Mouse (Mus musculus) lung, postnatal 4 days (tissue): ENCODE measurements at regions not wholly inside any gene's neighbourhood (a gene's known extent, or its start where the extent isn't known, plus 50 kb on each side); places are given as distances from the start of the nearest gene placed in this dataset.

Experiments
- DNase-seq, 2 experiments: peaks; one replicate each; pipeline ENCODE4 v3.0.0; 2021

DNA sequence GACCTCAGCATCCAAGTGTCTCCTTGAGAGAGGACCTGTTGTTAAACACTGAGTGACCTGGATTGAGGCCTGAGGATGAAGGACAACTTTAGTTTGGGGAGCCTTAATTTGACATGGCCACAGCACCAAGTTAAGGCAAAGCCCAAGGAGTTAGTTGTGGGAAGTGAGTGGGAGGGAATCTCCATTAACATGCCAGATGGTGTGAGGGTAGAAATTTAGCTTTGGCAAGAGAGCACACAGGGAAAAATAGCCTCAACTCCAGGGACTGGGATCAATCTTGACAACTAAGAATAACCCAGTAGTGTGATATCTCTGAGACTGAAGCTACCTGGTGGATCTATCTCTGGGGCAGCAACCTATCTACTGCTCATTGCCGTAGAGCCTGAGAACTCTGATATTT, 105.4 kb downstream of the Ahr start:
- DNase-seq = no peak

- DNase-seq = no peak
These were observed 115.6 kb downstream of the Ahr start for GRCm38 (mm10) chr12:35419206-35419605.

DNA sequence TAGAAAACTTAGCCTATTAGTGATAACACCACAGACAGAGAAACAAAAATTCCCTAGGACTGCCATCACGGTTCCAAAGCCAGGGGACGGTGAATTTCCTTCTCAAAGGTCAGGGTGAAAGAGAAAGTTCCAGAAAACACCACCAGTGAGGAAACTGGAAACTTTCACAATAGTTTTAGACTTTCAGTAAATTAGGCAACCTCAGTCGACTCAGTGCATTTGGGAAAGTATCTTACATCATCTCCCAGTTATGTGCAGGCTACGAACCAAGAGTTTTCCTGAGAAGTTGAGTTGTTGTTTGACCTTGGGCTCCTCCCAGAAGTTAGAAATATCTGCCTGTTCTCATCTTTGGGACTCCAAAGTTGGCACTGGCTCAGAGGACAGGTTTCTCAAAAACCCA, 116.9 kb downstream of the Ahr start:
- DNase-seq = no peak

- no peak for DNase-seq
These were observed 118.3 kb downstream of the Ahr start for GRCm38 (mm10) chr12:35416583-35416982.

- DNase-seq = no peak
These were observed 122.1 kb downstream of the Ahr start for GRCm38 (mm10) chr12:35412715-35413114.

- no peak for DNase-seq
These were observed 126.4 kb downstream of the Ahr start for GRCm38 (mm10) chr12:35408461-35408860.

GRCm38 (mm10) chr12:35408044-35408443, 126.8 kb downstream of the Ahr start:
- DNase-seq = no peak

DNA sequence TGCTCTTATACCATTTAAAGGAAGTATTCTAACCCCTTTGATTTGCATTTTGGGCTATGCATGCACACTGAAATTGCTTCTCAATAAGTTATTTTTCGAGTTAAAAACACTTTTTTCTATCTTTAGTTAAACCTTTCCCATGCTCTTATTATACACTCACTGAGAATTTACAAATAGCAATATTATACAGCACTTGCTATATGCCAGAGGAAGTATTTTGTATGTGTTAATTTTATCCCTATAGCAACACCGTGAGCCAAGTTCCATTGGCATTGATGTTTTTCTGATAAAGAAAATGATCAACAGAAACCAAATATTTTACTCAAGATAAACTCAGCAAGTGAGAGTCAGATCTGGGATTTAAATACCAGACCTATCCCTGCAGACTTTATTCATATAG, 133.0 kb downstream of the Ahr start:
- DNase-seq = no peak

DNA sequence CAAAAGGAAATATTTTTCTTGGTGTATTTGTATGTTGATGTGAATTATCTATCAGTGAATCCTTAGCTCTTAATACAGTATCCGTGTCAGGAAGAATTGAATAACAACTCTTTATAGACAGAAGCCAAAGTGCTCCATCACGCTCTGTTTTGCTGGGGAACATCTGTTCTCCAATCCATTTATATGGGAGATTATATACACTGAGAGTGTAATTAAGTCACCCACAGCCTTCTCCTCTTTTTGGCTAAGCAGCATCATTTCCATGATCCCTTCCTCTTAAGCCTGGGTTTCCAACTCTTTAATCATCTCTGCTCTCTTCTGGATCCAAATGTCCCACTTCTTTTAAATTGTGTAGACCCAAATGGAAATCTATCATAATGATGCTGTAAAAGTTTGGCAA, 133.6 kb downstream of the Ahr start:
- no peak for DNase-seq

DNA sequence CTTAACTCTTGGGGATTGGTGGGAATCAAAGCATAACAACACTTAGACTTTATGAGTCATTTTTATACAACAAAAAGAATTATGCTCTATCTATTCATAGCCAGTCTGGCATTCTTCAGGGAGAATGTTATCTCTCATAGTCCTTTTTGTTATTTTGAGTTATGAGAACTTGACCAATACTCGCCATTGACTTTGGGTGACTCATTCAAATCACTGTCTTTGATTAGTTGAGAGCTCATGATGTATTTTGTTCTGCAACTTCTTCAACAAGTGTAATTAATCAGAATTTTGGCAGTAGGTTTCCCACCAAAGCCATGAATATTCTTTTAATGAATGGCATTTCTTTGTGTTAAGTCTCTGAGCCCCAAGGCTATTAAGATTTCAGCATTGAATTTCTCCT, 139.6 kb downstream of the Ahr start:
- no peak for DNase-seq

DNA sequence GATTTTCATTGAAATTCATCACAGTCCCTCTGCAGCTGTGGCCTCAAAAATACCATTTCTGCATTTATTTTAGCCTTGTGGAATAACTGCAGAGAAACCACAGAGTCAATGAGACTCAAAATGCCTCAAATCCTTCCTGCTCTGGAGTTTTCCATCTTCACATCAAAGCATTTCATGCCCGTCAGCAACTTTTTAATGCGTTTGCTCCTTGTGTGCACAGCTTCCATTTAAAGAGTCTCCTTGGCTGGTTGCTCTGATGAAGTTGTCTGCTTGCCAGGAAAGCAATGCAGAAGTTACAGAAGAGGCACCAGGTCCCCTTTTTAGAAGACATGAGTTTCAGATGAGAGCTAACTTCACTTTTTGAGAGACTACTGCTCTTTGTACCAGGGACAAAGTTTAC, 142.7 kb downstream of the Ahr start:
- no peak for DNase-seq

- no peak for DNase-seq
These were observed 144.6 kb downstream of the Ahr start for GRCm38 (mm10) chr12:35390266-35390665.

DNA sequence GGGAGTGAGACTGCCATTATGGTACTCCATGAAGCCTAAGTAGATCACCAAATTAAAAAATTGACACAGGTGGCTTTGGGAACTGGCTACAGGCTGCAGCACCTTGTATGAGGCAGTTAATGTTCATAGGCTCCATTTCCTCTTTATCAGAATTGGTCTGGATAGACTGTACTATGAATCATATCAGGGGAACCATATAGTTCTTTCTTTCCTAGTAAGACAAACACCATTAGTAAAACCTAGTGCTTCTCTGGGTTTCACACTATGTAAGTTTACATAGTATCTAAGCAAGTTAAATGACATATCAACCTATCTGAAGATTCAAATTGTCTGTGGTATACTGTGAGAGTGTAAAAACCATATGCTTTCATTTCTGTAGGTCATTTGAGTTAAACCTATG, 145.0 kb downstream of the Ahr start:
- DNase-seq = no peak

GRCm38 (mm10) chr12:35384211-35384610, 150.6 kb downstream of the Ahr start:
- DNase-seq = peak; percentile 9 to 29

DNA sequence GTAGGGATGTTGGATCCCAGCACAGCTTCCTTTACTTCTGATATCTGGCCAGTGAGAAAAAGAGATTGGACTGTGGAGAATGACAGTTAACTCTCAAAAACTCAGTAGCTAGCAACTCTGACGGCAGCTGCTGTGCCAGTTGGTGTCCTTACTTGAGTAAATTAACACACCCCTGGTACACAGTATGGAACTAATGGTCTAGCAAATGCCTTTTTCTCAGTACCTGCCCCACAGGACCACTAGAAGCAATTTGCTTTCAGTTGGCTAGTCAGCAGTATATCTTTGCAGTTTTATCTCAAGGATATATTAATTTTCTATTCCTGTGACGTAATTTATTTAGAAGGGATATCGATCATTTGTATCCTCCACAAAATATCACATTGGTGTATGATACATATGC, 157.6 kb downstream of the Ahr start:
- no peak for DNase-seq

DNA sequence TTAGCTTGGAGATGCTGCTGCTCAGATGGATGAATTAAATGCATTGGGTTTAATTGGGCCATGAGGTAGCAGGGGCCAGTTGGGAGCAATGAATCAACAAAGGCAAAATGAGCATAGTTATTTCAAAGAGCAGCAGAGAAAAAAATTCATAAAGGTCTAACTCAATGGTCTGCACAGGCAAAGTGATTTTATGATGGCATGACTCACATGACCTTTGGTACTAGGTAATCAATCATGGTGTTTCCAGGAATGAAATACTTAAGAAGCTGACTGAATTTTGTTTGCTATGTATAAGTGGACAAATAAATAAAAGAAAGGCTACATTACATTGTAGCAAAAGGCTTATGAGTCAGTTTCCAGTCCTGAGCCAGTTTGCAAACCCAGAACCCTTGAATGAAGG, 158.5 kb downstream of the Ahr start:
- DNase-seq = no peak

- no peak for DNase-seq
These were observed 176.9 kb downstream of the Ahr start for GRCm38 (mm10) chr12:35357901-35358300.

- no peak for DNase-seq
These were observed 196.5 kb downstream of the Ahr start for GRCm38 (mm10) chr12:35338191-35338954.

- DNase-seq = no peak
These were observed 198.5 kb downstream of the Ahr start for GRCm38 (mm10) chr12:35336314-35336713.

DNA sequence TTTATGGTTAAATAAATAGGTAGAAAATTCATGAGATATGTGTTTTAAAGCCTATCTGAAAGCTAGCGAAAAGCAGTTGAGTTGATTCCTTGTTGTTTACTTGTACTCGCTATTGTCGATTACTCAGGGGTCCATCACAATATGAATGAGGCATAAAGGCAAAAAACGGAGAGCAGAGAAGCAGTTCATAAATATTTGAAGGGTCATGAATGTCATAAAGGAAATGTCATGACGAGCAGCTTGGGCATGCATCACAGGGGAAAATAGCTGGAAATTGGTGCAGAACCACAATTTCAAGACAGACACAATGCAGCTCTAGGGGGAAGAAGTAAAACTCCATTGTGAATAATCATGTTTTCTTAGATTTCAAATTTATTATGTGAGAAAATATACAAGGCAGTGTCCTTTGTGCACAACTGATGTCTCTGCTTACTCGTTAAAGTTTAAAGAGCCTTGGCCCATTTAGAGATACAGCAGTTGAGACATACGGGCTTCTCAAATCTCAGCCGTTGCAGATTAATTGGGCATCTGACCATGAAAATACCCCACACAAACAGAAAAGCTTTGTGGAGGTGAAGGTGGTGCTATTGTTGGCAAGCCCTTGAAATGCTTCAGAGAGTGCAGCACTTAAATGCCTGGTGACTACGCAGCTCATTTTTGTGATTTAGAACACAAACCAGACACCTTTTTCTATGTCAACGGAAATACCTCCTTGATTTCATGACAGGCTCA, 200.3 kb downstream of the Ahr start:
- no peak for DNase-seq

- DNase-seq = peak in 1 of 2 experiments; percentile 32
These were observed 203.5 kb downstream of the Ahr start for GRCm38 (mm10) chr12:35331303-35331702.

DNA sequence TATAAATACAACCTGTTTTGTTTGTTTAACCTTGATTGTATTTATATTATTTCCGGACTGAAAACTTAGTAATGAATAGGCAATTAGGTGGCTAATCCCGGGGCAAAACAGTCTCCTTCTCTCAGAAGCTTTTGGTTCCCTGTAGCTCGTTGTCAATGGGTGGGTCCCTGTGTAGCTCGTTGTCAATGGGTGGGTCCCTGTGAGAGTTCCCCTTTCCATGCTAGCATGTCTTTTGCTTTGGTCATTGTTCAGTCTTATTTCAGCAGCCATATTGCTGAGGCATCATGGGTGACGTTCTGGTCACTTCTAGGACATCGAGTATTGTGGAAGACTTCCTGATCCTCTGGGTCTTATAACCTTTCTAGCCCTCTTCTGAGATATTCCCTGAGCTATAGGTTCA, 205.1 kb downstream of the Ahr start:
- no peak for DNase-seq

DNA sequence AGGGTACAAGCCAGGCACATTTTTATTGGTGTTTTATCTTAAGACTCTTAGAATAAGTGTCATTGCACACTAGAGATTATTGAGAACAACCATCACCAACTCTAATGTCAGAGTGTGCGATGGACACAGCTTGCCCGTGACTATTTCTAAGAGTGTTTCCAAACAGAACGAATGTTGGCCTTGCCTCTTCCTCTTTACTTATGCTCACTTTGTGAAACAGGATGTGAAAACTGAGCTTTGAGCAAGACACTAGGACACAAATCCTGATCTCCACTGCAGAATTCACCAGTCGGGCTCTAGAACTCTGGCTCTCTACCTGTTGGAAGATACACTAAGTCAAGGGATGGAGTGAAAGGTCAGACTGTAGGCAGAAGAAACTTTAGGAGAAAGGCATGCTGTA, 215.3 kb downstream of the Ahr start:
- no peak for DNase-seq

DNA sequence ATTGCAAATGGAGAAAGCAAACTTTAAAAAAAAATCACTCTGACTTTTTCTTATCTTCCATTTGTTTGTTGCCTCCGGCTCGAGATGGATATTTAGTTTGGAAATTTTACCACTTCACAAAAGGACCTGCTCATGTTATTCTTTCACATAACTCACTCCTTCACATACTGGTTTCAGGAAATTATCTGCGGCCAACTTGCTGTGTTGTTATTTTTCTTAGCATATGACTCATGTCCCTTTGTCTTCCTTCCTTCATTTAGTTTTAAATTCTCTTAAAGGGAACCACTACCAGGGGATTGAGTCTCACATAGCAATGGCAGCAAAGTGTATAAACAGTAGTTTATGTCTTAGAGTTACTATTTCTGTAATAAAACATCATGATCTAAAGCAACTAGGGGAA, 217.8 kb downstream of the Ahr start:
- no peak for DNase-seq

DNA sequence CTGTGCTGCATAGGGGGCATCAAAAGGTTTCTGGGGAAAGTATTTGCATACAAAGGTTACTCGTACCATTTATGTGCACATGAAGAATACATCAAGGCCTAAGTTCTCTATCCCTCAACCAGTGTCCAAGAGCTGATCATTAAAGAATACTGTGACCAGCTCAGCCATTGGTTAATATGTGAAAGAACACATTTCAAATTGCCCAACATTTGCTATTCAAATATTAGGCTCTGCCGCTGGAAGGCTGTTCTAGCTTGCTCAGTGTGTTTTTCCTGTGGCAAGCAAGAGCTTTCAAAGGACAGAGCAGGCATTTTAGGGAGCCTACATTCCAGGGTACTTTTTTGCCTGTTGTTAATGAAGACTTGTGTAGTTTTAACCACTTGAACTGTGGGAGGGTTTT, 220.8 kb downstream of the Ahr start:
- no peak for DNase-seq
